Mouse (Mus musculus) liver, embryonic 14 days (tissue): Measurements from ENCODE around the gene Rcan1. TPM values are rescaled to one million over a fixed set of nuclear protein-coding genes. Genes with fewer than 3 reads are reported as not detected.

Source experiments
- polyA plus RNA-seq: library from polyadenylated mRNA; depleted of rRNA; stranded (reverse); fragments of >200 nt; gene quantifications from 2 replicates; pipeline ENCODE4 v1.2.3, GENCODE M21; 2012; rRNA removed

The Rcan1 gene
- 6.4 and 6.8 TPM in 2 replicates for polyA plus RNA-seq

GRCm38 (mm10) chr16:92470706-92471105 lies at the start of gene Rcan1:
TSS of gene Rcan1 (minus strand) at chr16:92470867.

GRCm38 (mm10) chr16:92485436-92485835 lies 14.8 kb upstream of the Rcan1 start, which contains the start of gene Clic6:
TSS of gene Clic6 (plus strand) at chr16:92485736.

GRCm38 (mm10) chr16:92359229-92359628 lies 111.4 kb downstream of the Rcan1 start, which contains the start of gene Kcne1:
TSS of gene Kcne1 (minus strand) at chr16:92359468.

Other genes starting within 250 kb of the Rcan1 start
- gene Kcne2, start 178.5 kb downstream of the Rcan1 start, polyA plus RNA-seq = 0.03 TPM in 1 of 2 replicates, not detected in the other
- gene Smim11, start 169.6 kb downstream of the Rcan1 start, polyA plus RNA-seq = 25.5 and 26.2 TPM in 2 replicates
- not detected in 2 replicates for gene Fam243, start 149.4 kb downstream of the Rcan1 start, polyA plus RNA-seq
- gene Kcne1, start 111.4 kb downstream of the Rcan1 start, polyA plus RNA-seq = not detected in 2 replicates
- gene Clic6, start 14.9 kb upstream of the Rcan1 start, polyA plus RNA-seq = 0.24 and 0.29 TPM in 2 replicates